Mouse (Mus musculus): ENCODE measurements around the gene Ntng2. TPM values are rescaled to one million over a fixed set of nuclear protein-coding genes. Genes with fewer than 3 reads are reported as not detected.

The Ntng2 gene
- polyA plus RNA-seq, 1 experiment, result 1.5 TPM

- Histone ChIP-seq H3K79me2 (ENCODE audit: control insufficient read depth, insufficient read depth) (no peaks in the 10 kb centered on the region), H3ac (ENCODE audit: control insufficient read depth, insufficient read length) (no peak overlapping the region), H3K36me3 (ENCODE audit: control insufficient read depth, insufficient read depth) (no peaks in the 10 kb centered on the region), H3K4me3 (no peak overlapping the region), H3K27me3 (ENCODE audit: control insufficient read depth, insufficient read depth, insufficient read length) (peaks cover 41% of the 10 kb centered on the region), H3K4me2 (ENCODE audit: low read depth) (no peak overlapping the region)
- TF ChIP-seq USF1 (IDR thresholded peaks at IDR 0.05; ENCODE audit: low read depth), result no peak
- no peak for TF ChIP-seq POLR2AphosphoS2 (IDR thresholded peaks at IDR 0.05; ENCODE audit: insufficient read length, low read depth)
- TF ChIP-seq MYOD1 (IDR thresholded peaks at IDR 0.05; ENCODE audit: control insufficient read depth in 1 of 3, insufficient read length in 2 of 3, low read depth in 2 of 3), result no peak
- no peak for TF ChIP-seq E2F4 (IDR thresholded peaks at IDR 0.05; ENCODE audit: insufficient read depth)
- no peak for TF ChIP-seq POLR2A (IDR thresholded peaks at IDR 0.05; ENCODE audit: insufficient read length, low read depth)
- TF ChIP-seq TCF3 (IDR thresholded peaks at IDR 0.05; ENCODE audit: insufficient read length, low read depth), result no peak
- no peak for TF ChIP-seq REST (IDR thresholded peaks at IDR 0.05; ENCODE audit: insufficient read depth, insufficient read length)
- TF ChIP-seq SRF (IDR thresholded peaks at IDR 0.05; ENCODE audit: control insufficient read depth, insufficient read length, low read depth), result no peak
- TF ChIP-seq MAX (IDR thresholded peaks at IDR 0.05; ENCODE audit: low read depth), result no peak
- TF ChIP-seq CEBPB (IDR thresholded peaks at IDR 0.05; ENCODE audit: insufficient read depth, poor library complexity, severe bottlenecking), result no peak
- no peak for TF ChIP-seq MYOG (IDR thresholded peaks at IDR 0.05; ENCODE audit: control insufficient read depth in 1 of 3, insufficient read depth in 1 of 3, insufficient read length in 2 of 3, low read depth in 2 of 3)
- no peak for TF ChIP-seq TCF12 (IDR thresholded peaks at IDR 0.05; ENCODE audit: insufficient read depth, poor library complexity, severe bottlenecking)
Observed at GRCm38 (mm10) chr2:29249852-29250251, 3.0 kb downstream of the Ntng2 start.

DNA sequence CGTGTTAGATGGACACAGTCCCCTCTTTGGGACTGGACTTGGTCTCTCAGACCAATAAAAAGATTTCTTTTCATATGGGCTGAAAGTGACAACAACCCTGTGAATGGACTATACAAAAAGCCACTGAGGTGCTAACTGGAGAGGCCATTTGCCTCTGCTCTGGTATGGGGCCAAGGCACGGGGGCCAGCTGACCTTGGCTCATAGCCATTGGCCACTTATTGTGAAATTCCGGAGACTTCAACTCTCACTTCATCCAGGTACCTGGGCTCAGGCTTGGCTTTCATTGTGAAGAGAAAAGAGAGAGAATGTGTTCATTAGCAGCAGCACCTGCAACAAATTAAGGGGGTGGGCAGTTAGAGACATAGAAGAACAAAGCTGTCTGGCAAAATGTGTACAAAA lies 4.3 kb downstream of the Ntng2 start:
- peaks cover 41% of the 10 kb centered on the region for H3K27me3 ChIP-seq (ENCODE audit: control insufficient read depth, insufficient read depth, insufficient read length)
- H3K4me3 ChIP-seq, result no peak overlapping the region
- TF ChIP-seq MYOD1 (IDR thresholded peaks at IDR 0.05; ENCODE audit: control insufficient read depth in 1 of 3, insufficient read length in 2 of 3, low read depth in 2 of 3), result no peak
- no peak for TF ChIP-seq CEBPB (IDR thresholded peaks at IDR 0.05; ENCODE audit: insufficient read depth, poor library complexity, severe bottlenecking)
- TF ChIP-seq MYOG (IDR thresholded peaks at IDR 0.05; ENCODE audit: control insufficient read depth in 1 of 3, insufficient read depth in 1 of 3, insufficient read length in 2 of 3, low read depth in 2 of 3), result no peak
- no peak for TF ChIP-seq E2F4 (IDR thresholded peaks at IDR 0.05; ENCODE audit: insufficient read depth)
- no peak overlapping the region for H3K4me2 ChIP-seq (ENCODE audit: low read depth)
- H3K36me3 ChIP-seq (ENCODE audit: control insufficient read depth, insufficient read depth), result no peaks in the 10 kb centered on the region
- H3ac ChIP-seq (ENCODE audit: control insufficient read depth, insufficient read length), result no peak overlapping the region
- H3K79me2 ChIP-seq (ENCODE audit: control insufficient read depth, insufficient read depth), result no peaks in the 10 kb centered on the region

DNA sequence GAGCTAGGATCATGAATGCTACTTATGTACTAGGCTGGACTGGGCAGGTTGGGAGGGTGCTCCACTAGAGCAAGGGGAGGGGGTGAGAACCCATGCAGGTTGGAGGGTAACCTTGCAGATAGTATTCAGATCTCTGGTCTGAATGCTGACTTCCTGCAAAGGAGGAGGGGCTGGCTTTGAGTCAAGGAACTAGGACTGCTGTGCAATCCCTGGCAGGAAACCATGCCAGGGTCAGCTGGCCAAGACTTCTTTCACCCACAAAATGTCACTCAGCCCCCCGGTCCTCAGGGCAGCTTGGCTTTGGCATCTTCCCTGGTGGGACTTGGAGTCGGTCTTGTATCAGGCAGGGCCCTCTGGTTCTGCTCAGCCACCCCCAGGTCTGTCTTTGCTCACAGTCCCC lies 5.4 kb downstream of the Ntng2 start:
- no peak for TF ChIP-seq E2F4 (IDR thresholded peaks at IDR 0.05; ENCODE audit: insufficient read depth)
- TF ChIP-seq SRF (IDR thresholded peaks at IDR 0.05; ENCODE audit: control insufficient read depth, insufficient read length, low read depth), result no peak
- no peak for TF ChIP-seq MYOG (IDR thresholded peaks at IDR 0.05; ENCODE audit: control insufficient read depth in 1 of 3, insufficient read depth in 1 of 3, insufficient read length in 2 of 3, low read depth in 2 of 3)
- no peak for TF ChIP-seq POLR2A (IDR thresholded peaks at IDR 0.05; ENCODE audit: insufficient read length, low read depth)

GRCm38 (mm10) chr2:29246891-29247290 lies 5.9 kb downstream of the Ntng2 start:
- no peak for TF ChIP-seq MYOD1 (IDR thresholded peaks at IDR 0.05; ENCODE audit: control insufficient read depth in 1 of 3, insufficient read length in 2 of 3, low read depth in 2 of 3)
- Histone ChIP-seq H3K27me3 (ENCODE audit: control insufficient read depth, insufficient read depth, insufficient read length) (peaks cover 35% of the 10 kb centered on the region), H3K79me2 (ENCODE audit: control insufficient read depth, insufficient read depth) (no peaks in the 10 kb centered on the region), H3K36me3 (ENCODE audit: control insufficient read depth, insufficient read depth) (no peaks in the 10 kb centered on the region), H3ac (ENCODE audit: control insufficient read depth, insufficient read length) (no peak overlapping the region), H3K4me3 (no peak overlapping the region), H3K4me2 (ENCODE audit: low read depth) (no peak overlapping the region)

More for the DNA sequence above, 5.4 kb downstream of the Ntng2 start:
- H3K4me2 ChIP-seq (ENCODE audit: low read depth), result no peak overlapping the region
- H3K79me2 ChIP-seq (ENCODE audit: control insufficient read depth, insufficient read depth), result no peaks in the 10 kb centered on the region
- H3ac ChIP-seq (ENCODE audit: control insufficient read depth, insufficient read length), result no peak overlapping the region
- peaks cover 34% of the 10 kb centered on the region for H3K27me3 ChIP-seq (ENCODE audit: control insufficient read depth, insufficient read depth, insufficient read length)
- H3K36me3 ChIP-seq (ENCODE audit: control insufficient read depth, insufficient read depth), result no peaks in the 10 kb centered on the region
- H3K4me3 ChIP-seq, result no peak overlapping the region

DNA sequence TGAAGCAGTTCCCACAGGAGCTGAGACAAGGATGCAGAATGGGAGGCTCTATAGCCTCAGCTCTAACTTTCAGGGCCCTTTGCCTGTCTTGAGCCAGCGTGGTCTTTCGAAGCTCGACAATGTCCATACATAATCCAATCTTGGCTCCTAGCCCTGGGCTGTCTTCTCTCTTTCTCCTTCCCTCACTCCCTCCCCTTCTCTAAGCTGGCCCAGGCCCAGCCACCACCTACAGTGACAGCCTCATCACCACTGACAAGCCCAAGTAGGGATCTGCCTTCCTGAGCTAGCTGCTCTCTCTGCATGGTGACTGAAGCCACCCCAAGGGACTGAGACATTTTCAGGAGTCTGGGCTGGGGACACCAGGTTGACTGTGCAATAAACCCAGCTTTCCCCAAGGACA lies 6.5 kb downstream of the Ntng2 start:
- Histone ChIP-seq H3K4me2 (ENCODE audit: low read depth) (no peak overlapping the region), H3K4me3 (no peak overlapping the region), H3K36me3 (ENCODE audit: control insufficient read depth, insufficient read depth) (no peaks in the 10 kb centered on the region), H3ac (ENCODE audit: control insufficient read depth, insufficient read length) (no peak overlapping the region), H3K79me2 (ENCODE audit: control insufficient read depth, insufficient read depth) (no peaks in the 10 kb centered on the region), H3K27me3 (ENCODE audit: control insufficient read depth, insufficient read depth, insufficient read length) (peaks cover 36% of the 10 kb centered on the region)
- no peak for TF ChIP-seq MYOD1 (IDR thresholded peaks at IDR 0.05; ENCODE audit: control insufficient read depth in 1 of 3, insufficient read length in 2 of 3, low read depth in 2 of 3)

DNA sequence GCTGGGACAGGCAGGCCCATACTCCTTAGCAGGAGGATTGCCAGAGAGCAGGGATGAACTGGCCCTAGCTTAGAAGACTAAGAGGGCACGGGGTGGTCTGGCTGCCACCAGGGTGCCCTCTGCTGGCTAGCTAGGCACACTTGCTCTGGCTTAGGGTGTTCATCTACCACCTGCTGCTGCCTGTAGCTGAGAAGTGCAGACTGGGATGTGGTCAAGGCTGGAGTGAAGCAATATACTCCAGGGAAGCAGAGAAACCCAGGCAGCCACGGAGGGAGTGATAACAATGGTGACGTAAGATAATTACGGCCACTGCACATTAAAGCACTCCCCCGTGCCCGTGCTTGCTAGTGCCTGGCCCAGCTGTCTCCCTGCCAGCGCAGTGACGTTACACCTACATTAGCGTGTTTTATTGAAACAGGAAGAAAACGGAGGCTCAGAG lies 7.4 kb downstream of the Ntng2 start:
- H3K4me3 ChIP-seq, result no peak overlapping the region
- H3ac ChIP-seq (ENCODE audit: control insufficient read depth, insufficient read length), result no peak overlapping the region
- no peaks in the 10 kb centered on the region for H3K36me3 ChIP-seq (ENCODE audit: control insufficient read depth, insufficient read depth)
- H3K79me2 ChIP-seq (ENCODE audit: control insufficient read depth, insufficient read depth), result no peaks in the 10 kb centered on the region
- H3K27me3 ChIP-seq (ENCODE audit: control insufficient read depth, insufficient read depth, insufficient read length), result peaks cover 35% of the 10 kb centered on the region
- TF ChIP-seq TCF12 (IDR thresholded peaks at IDR 0.05; ENCODE audit: insufficient read depth, poor library complexity, severe bottlenecking), result peak; percentile 63
- peak; percentile 85 for TF ChIP-seq CEBPB (IDR thresholded peaks at IDR 0.05; ENCODE audit: insufficient read depth, poor library complexity, severe bottlenecking)
- peak; percentile 16 for TF ChIP-seq SRF (IDR thresholded peaks at IDR 0.05; ENCODE audit: control insufficient read depth, insufficient read length, low read depth)
- no peak for TF ChIP-seq MAX (IDR thresholded peaks at IDR 0.05; ENCODE audit: low read depth)
- TF ChIP-seq TCF3 (IDR thresholded peaks at IDR 0.05; ENCODE audit: insufficient read length, low read depth), result peak; percentile 61
- TF ChIP-seq MYOD1 (IDR thresholded peaks at IDR 0.05; ENCODE audit: control insufficient read depth in 1 of 3, insufficient read length in 2 of 3, low read depth in 2 of 3), result peak; percentile 93 to 99 (median 98)
- TF ChIP-seq E2F4 (IDR thresholded peaks at IDR 0.05; ENCODE audit: insufficient read depth), result no peak
- TF ChIP-seq REST (IDR thresholded peaks at IDR 0.05; ENCODE audit: insufficient read depth, insufficient read length), result no peak
- no peak for TF ChIP-seq POLR2A (IDR thresholded peaks at IDR 0.05; ENCODE audit: insufficient read length, low read depth)
- peak in 1 of 3 experiments; percentile 60 for TF ChIP-seq MYOG (IDR thresholded peaks at IDR 0.05; ENCODE audit: control insufficient read depth in 1 of 3, insufficient read depth in 1 of 3, insufficient read length in 2 of 3, low read depth in 2 of 3)
- TF ChIP-seq USF1 (IDR thresholded peaks at IDR 0.05; ENCODE audit: low read depth), result no peak
- peak overlapping the region; percentile 47 for H3K4me2 ChIP-seq (ENCODE audit: low read depth)
